In genomic region chr5:124223574-124223973, GRCm38 (mm10) we compare ENCODE assay signal across 26 mouse cellular contexts. TPM values are rescaled to one million over a fixed set of nuclear protein-coding genes. Genes with fewer than 3 reads are reported as not detected.
DNase-seq lines count a peak whose midpoint lies in the region; TF ChIP-seq lines count a peak whose summit lies in the region.
"Had no signal": no experiment of that assay in that cellular context is flagged by ENCODE, and none has a peak within 500 bp of the region (broad histone marks: within the 10 kb centered on the region; RNA-seq: fewer than 3 reads in every experiment).

No protein-coding gene starts in this region.

- 88% methylated on average over 8 of the region's 8 CpGs for WGBS in heart, adult 2 months
- WGBS in thymus, adult 2 months = 71% methylated on average over 8 of the region's 8 CpGs

- H3K4me3 ChIP-seq in heart, adult 2 months = no peak overlapping the region
- no peak overlapping the region for H3K4me3 ChIP-seq in thymus, adult 2 months (ENCODE audit: control insufficient read depth, insufficient read depth, low read length)
- H3K4me3 ChIP-seq: embryonic facial prominence, embryonic 12.5 days; hindbrain, embryonic 10.5 days; hindbrain, embryonic 15.5 days; kidney, embryonic 15.5 days; limb, embryonic 12.5 days; liver, embryonic 15.5 days had no signal

- TF ChIP-seq POLR2A in heart, adult 2 months (IDR thresholded peaks at IDR 0.05; ENCODE audit: insufficient read depth, low read depth, low read length) = no peak
- no peak for TF ChIP-seq POLR2A in thymus, adult 2 months (IDR thresholded peaks at IDR 0.05; ENCODE audit: control insufficient read depth, extremely low read depth, insufficient read depth, low read length, poor library complexity)

- no peak for TF ChIP-seq EP300 in heart, adult 2 months (IDR thresholded peaks at IDR 0.05; ENCODE audit: insufficient read depth, low read depth, low read length)

- no peak for TF ChIP-seq CTCF in heart, adult 2 months (IDR thresholded peaks at IDR 0.05)
- no peak for TF ChIP-seq CTCF in thymus, adult 2 months (IDR thresholded peaks at IDR 0.05; ENCODE audit: borderline replicate concordance, control insufficient read depth, extremely low read depth, insufficient read depth, low read length, poor library complexity)

- peaks cover 7% of the 10 kb centered on the region for H3K36me3 ChIP-seq in heart, adult 2 months (ENCODE audit: control insufficient read depth, insufficient read depth, low read length)
- H3K36me3 ChIP-seq in thymus, adult 2 months (ENCODE audit: control insufficient read depth, insufficient read depth, low read length) = no peaks in the 10 kb centered on the region
- H3K36me3 ChIP-seq: embryonic facial prominence, embryonic 12.5 days; hindbrain, embryonic 10.5 days; hindbrain, embryonic 15.5 days; kidney, embryonic 15.5 days; limb, embryonic 12.5 days; liver, embryonic 15.5 days had no signal

- no peaks in the 10 kb centered on the region for H3K27me3 ChIP-seq in heart, adult 2 months (ENCODE audit: control insufficient read depth, insufficient read depth, low read length)
- H3K27me3 ChIP-seq in thymus, adult 2 months (ENCODE audit: control insufficient read depth, insufficient read depth, low read length) = no peaks in the 10 kb centered on the region
- H3K27me3 ChIP-seq: CH12.LX; embryonic facial prominence, embryonic 12.5 days; hindbrain, embryonic 15.5 days; kidney, embryonic 15.5 days; limb, embryonic 12.5 days; liver, embryonic 15.5 days; Patski had no signal

- intact Hi-C loops in heart, adult 2 months (cut with DNase I) = loop anchor here (2.0 kb wide), 1 partner anchor 17 kb away; no protein-coding TSS in a partner anchor
- intact Hi-C loops in heart, postnatal 25 days (cut with DNase I) = no loop called here

- H3K9ac ChIP-seq in heart, adult 2 months (ENCODE audit: low read depth, low read length) = no peak overlapping the region
- H3K9ac ChIP-seq: embryonic facial prominence, embryonic 12.5 days; hindbrain, embryonic 15.5 days; kidney, embryonic 15.5 days; limb, embryonic 12.5 days; liver, embryonic 15.5 days; lung, embryonic 14.5 days had no signal

- peaks cover 52% of the 10 kb centered on the region for H3K4me1 ChIP-seq in heart, adult 2 months (ENCODE audit: control insufficient read depth, insufficient read depth, low read length)
- H3K4me1 ChIP-seq in thymus, adult 2 months (replicated peaks; ENCODE audit: control insufficient read depth, insufficient read depth, low read length) = peaks cover 79% of the 10 kb centered on the region

- peaks cover 2% of the 10 kb centered on the region for H3K79me2 ChIP-seq in heart, adult 2 months (replicated peaks; ENCODE audit: control insufficient read depth, insufficient read depth, low read length)

- peak overlapping the region; percentile 90 for H3K27ac ChIP-seq in heart, adult 2 months
- peak overlapping the region; percentile 52 for H3K27ac ChIP-seq in thymus, adult 2 months (ENCODE audit: control insufficient read depth, insufficient read depth, low read length)
- H3K27ac ChIP-seq: embryonic facial prominence, embryonic 12.5 days; hindbrain, embryonic 15.5 days; kidney, embryonic 15.5 days; limb, embryonic 12.5 days; liver, embryonic 15.5 days had no signal

- no peak for DNase-seq in heart, adult 2 months
- DNase-seq in heart, postnatal 25 days (ENCODE audit: low spot score) = no peak
- DNase-seq in thymus, adult 2 months = no peak
- DNase-seq in thymus, postnatal 10 days (ENCODE audit: low spot score in 2 of 2) = no peak
- peak; percentile 56 for DNase-seq in thymus, postnatal 14 days
- no peak for DNase-seq in cerebellum, postnatal 10 days
- no peak for DNase-seq in left cerebral cortex, adult 9 months (ENCODE audit: low spot score in 2 of 2)
- DNase-seq: adrenal gland, postnatal 10 days; cerebellum, adult 8-10 months; cerebellum, postnatal 36 days; embryo, embryonic 11 days; gastrocnemius, postnatal 36 days; kidney, adult 18-20 months; kidney, postnatal 25 days; lung, postnatal 14 days; midbrain, embryonic 14.5 days; spleen, adult 18-20 months had no signal

RNA-seq across cellular contexts. Expression of gene Pitpnm2, which starts 26.0 kb away (rescaled TPM):
- 10 to 100 TPM; 40.1 TPM for total RNA-seq in heart, adult 2 months (2021)
- 34.9 and 37.7 TPM in 2 replicates for polyA plus RNA-seq in heart, adult 2 months (2012; rRNA removed)
- 10 to 100 TPM; 42.5 to 50.9 TPM for total RNA-seq in heart, postnatal 25 days (2021)
- polyA plus RNA-seq in thymus, adult 2 months (2012; rRNA removed) = 279 and 356 TPM in 2 replicates
